Mouse (Mus musculus): ENCODE results near the gene 4930539E08Rik.
A peak's percentile ranks its signal among the peaks of the same experiment; 100 is the strongest.

4930539E08Rik gene

GRCm38 (mm10) chr17:28915060-28915628 lies at the start of gene 4930539E08Rik:
TSS of gene 4930539E08Rik (minus strand) at chr17:28915324.
- no peak for DNase-seq

- no peak for DNase-seq
Observed at GRCm38 (mm10) chr17:28961596-28961995, 46.5 kb upstream of the 4930539E08Rik start.

DNA sequence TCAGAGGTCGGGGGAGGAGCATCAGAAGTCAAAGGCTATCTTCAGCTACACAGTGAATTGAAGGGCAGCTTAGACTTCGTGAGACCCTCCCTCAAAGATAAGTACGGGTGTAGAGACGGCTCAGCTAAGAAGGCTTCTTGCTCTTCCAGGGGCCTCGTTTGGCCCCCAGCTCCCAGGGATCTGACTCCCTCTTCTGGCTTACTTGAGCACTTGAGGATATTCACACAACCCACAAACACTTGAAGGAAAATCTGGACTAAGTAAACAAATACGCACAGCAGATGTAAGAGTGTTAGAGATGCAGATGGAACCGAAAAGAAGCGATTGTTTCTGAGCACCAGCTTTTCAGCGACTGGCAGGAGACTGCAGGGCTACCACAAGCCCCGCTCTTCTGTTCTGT lies 45.5 kb upstream of the 4930539E08Rik start:
- DNase-seq: no peak

- DNase-seq: no peak
Observed at GRCm38 (mm10) chr17:28954416-28954815, 39.3 kb upstream of the 4930539E08Rik start.

DNA sequence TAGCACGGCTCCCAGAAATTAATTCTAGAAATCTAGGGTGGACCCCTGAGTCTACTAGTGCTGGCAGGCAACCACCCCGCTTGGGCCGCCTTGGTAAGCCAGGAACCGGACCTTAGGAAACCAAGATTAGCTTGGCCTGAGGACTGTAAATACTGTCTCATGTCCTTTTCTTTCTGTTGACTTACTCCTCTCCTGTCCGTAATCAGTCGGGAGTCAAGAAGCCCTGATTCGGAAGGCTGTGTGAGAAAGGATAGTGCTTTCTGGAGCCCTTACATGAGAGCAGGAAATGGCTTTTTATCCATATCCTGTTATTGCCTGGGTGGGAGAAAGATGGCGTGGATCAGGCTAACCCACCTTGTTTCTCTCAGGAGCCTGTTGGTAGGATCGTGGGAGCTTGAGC lies 38.1 kb upstream of the 4930539E08Rik start:
- no peak for DNase-seq

DNA sequence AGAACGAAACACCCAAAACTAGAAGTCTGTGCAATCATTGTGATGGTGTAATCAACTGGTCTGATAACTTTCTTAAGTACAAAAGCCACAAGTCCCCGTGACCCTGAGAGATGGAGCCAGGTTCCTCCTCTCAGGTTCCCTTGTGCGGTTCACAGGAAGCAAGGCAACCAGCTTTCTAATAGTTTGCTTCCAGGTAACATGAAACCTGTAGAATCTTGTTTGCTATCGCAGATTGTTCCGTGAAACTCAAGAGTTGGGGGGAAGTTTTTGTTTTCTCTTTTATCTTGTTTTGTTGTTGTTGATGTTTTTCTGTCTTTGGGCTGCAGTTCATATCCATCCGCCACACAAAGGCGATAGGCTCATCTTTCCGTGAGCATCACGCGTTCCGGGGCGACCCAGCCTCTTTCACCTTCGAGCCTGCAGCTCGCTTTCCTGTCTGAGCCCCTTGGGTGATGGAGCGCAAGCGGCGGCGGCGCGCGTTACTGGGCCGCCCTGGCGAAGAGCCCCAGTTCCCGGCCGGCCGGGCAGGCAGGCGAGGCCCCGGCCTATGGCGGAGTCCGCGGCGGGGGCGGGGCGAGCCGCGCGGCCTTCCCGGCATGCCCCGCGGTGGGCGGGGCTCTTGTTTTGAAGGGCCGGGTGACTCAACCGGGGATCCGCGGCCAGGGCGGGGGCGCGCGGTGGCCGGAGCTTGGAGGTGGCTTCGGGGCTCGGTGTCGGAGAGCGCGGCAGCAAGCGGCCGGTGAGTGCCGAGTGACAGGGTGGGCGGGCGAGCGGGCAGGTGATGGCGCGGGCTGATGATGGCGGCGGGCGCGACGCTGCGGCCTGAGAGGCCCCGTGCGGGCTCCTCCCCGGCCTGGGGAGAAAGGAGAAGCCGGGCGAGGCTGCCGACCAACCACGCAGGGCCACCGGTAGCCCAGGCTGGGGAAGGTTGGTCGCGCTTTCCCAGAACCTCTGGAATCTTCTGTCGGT lies 37.0 kb upstream of the 4930539E08Rik start, which contains the start of gene Kctd20:
TSS of gene Kctd20 (plus strand) at position 120 of the 969 bp plus-strand sequence.
- peak; percentile 95 for DNase-seq

DNA sequence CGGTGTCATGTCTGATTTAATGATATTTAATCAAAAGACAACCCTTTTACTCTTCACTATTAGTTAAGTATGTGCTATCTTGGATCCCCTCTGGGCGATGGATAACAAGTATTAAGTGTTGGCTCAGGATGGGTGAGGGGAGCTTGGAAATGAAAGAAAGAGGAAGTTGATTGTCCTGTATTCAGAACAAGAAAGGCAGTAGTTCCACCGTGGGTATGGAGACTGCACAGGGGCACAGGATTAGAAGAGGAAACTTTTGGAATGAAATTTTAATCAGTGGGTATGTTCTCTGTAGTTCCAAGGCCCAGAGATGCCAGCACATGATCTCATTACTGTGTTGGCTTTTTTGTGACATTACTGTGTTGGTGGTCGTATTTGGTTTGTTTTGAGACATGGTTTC lies 35.6 kb upstream of the 4930539E08Rik start:
- no peak for DNase-seq

GRCm38 (mm10) chr17:28948661-28949060 lies 33.5 kb upstream of the 4930539E08Rik start:
- no peak for DNase-seq

DNA sequence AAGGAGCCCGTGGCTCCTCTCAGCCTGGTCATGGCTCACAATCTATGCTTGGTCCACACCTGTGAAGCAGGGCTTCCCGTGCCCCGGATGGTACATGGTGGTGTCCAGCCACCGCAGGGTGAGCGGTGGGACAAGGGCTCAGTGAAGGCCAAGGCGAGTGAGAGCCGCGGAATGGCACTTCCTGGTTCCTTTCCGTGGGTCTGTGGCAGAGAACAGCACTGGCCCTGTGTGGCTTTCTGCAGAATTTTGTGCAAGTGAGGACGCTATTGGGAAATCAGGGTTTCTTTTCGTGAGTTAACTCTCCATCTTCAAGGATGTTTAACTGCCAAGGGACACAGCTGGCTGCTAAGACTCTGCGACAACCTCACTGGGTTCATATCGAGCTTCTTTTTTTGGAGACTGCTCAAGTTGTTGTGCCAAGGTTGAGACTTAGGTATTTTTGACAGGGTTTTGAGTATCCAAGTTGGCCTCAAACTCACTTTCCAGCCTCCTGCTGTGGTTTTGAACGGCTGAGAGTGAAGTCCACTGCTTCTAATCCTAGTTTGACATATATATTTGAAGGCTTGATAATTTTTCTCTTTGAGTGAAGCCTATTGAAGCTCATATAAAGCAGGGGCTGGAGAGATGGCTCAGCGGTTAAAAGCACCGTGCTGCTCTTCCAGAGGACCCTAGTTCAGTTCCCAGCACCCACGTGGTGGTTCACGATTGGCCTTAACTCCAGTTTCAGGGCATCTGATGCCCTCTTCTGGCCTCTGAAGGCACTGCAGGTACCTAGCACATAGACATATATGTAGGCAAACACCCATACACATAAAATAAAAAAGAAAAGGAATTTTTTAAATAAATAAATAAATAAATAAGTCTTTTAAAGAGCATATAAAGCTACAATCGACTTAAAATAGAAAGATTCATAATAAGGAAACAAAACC lies 32.2 kb upstream of the 4930539E08Rik start:
- no peak for DNase-seq

- no peak for DNase-seq
Observed at GRCm38 (mm10) chr17:28944481-28944880, 29.4 kb upstream of the 4930539E08Rik start.

DNA sequence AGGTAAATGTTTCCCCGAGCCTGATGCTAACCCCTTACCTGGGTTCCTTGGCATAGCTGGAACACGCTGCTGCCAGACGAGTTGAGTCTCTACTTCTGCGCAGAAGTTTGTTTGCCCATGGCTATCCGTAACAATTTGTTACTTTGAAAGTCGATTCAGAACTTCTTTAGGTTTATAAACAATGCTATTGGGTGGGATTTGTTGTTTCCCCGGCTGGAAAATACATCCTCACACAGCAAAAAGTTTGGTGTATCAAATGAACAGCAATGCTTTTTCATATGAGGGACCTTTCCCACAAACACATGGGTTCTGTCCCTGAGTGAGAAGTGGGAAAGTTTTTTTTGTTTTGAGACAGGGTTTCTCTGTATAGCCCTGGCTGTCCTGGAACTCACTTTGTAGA lies 28.6 kb upstream of the 4930539E08Rik start, which contains the start of gene Pxt1:
TSS of gene Pxt1 (minus strand) at position 101 of the 400 bp plus-strand sequence.
- DNase-seq: no peak

DNA sequence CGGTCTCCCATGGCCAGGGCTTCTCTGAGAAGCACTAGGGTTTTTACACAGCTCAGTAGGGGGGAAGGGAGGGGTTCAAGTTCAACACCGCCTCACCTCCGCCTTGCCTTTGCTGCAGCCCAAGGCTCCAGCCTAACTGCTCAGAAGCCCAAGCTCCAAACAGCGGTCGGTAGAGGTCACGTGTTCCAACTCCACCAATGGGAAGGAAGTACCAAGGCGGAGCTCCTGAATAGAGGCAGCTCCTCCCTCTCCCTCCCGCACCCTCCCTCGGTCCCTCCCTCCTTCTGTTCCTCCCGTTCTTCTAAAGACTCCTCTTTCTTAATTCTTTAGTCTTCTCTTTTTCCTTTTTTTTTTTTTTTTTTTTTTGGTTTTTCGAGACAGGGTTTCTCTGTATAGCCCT lies 27.0 kb upstream of the 4930539E08Rik start:
- peak; percentile 21 for DNase-seq

- no peak for DNase-seq
Observed at GRCm38 (mm10) chr17:28940776-28941555, 25.8 kb upstream of the 4930539E08Rik start.

DNA sequence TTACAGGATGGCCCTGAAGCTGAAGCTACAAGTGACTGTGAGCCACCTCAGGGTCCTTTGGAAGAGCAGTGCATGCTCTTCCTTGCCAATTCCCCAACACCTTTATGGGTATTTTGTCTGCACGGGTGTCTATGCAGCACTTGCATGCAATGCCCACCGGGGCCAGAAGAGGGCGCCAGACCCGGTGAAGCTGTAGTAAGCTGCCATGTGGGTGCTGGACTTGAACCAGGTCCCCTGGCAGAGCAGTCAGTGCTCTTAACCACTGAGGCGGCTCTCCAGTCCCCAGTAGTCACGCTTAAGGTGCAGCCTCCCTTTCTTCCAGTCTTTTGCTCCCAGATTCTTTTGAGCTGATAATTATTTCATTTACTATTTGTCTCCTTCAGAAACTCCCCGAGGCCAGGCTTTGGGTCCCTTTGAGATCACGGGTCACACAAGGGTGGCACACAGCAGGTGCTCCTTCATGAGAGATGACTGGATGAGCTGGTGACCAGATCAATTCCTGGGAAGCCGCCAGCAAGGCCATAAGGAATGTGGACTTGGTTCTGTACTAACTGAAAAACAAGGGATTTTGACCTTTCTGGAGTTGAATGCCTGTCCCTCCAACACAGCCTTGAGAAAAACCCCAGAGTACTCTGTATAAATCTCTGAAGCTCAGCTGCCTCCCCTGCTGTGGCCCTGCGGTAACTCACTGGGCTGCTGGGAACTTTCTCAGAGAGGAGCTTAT lies 21.7 kb upstream of the 4930539E08Rik start:
- peak; percentile 67 for DNase-seq

DNA sequence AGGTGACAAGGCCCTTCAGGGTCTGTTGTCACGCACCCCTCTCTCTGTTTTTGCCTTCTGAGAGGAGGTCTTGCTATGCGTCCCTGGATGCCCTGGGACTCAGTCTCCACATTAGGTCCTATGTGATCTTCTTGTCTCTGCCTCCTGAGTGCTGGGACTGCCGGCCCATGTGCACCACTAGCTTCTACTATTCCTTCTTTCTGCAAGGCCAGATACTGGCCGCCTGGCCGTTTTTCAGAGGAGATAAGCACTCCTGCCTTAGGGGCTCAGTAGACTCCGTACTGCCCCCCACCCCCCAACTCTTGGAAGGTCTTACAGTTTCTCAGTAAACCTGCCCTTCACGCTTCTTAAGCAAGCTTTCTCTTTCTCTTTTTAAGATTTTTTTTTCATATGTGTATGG lies 21.0 kb upstream of the 4930539E08Rik start:
- DNase-seq: no peak

GRCm38 (mm10) chr17:28934120-28934916 lies 19.2 kb upstream of the 4930539E08Rik start:
- DNase-seq: no peak

DNA sequence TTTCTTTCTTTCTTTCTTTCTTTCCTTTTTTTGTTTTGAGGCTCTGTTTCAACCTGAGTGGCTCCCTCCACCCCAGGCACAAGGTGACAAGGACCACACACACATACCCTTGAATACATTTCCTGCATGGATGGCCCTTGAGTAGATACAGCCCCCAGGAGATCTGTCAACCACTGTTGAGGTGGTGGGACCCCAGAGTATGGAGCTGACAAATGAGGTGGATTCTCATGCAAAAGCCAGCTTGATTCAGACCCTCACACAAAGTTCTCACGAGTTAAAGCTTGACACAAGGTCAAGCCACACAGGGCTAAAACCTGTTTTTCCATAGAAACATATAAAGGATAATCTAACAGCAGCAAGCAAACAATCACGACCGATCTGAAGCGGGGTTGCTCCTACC lies 17.1 kb upstream of the 4930539E08Rik start:
- DNase-seq: no peak

- no peak for DNase-seq
Observed at GRCm38 (mm10) chr17:28931436-28932211, 16.5 kb upstream of the 4930539E08Rik start.

DNA sequence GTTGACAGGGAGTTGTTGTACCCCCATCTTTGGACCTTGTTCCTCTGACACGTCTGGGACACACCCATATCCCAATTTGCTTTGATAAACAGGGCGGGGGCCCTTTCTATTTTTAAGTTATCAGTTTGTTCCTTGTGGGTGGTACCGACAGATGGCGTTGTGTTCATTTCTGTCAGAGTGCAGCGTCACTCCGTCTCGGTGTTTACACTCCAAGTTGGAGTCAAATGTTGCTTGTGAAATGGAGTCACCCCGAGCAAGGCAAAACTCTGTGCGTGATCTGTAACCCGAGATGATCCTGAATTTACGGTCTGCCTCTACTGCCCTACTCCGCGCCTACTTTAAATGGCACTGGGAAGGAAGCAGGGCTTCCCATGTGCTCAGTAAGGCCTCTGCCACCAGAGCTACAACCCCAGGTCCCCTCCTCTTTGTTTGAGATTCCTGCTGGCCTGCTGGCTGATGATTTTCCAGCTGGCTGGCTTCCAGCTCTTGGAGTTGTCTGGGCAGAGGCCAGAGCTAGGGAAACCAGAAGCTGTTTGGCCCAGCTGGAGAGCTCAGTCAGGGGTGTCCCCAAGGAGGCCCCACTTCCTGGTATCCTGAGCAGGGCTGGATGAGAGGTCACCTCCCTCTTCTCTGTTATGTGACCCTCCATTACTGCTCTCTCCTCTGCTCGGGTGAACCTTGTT lies 15.4 kb upstream of the 4930539E08Rik start:
- DNase-seq: no peak

Data from thymus, postnatal 25 days (tissue).